In the genomic region with DNA sequence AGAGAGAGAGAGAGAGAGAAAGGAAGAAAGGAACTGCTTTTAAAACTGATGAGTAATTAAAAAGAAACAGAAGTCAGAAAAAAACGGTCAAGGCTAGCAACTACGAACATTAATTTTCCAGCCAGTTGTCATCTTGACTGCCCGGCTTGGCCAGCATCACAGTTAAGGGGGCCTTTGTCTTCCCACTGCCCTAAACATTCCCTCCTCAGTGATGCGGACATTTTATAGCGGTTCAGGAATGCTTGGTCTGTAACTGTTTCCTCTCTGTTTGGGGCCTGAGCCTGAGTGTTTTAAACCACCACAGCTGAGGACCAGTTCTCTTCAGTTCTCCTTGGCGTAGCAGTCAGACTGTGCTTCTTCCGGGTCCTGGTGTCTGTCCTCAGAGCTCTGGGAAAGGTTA, we compare ENCODE assay signal across 31 mouse cellular contexts. TPM values are rescaled to one million over a fixed set of nuclear protein-coding genes. Genes with fewer than 3 reads are reported as not detected.
DNase-seq lines count a peak whose midpoint lies in the region; ATAC-seq and TF ChIP-seq lines count a peak whose summit lies in the region.
"Had no signal": no experiment of that assay in that cellular context is flagged by ENCODE, and none has a peak within 500 bp of the region (broad histone marks: within the 10 kb centered on the region; RNA-seq: fewer than 3 reads in every experiment).

No protein-coding gene starts in this region.

- H3K9me3 ChIP-seq in kidney, embryonic 16.5 days (ENCODE audit: low read length) = 0 out of 2 replicates have a peak, but pooled peaks cover 3% of the 10 kb centered on the region
- no peaks in the 10 kb centered on the region for H3K9me3 ChIP-seq in lung, embryonic 14.5 days (ENCODE audit: low read depth, low read length)
- H3K9me3 ChIP-seq in limb, embryonic 12.5 days = 0 out of 2 replicates have a peak, but pooled peaks cover 1% of the 10 kb centered on the region
- H3K9me3 ChIP-seq: embryonic facial prominence, embryonic 12.5 days; hindbrain, embryonic 13.5 days had no signal

- TF ChIP-seq CTCF in kidney, adult 2 months (conservative IDR thresholded peaks at IDR 0.05; ENCODE audit: insufficient read depth, insufficient read length, low read depth, low read length) = no peak
- TF ChIP-seq CTCF in lung, embryonic 14.5 days (IDR thresholded peaks at IDR 0.05; ENCODE audit: low read depth) = no peak

- H3K9ac ChIP-seq in kidney, embryonic 16.5 days (replicated peaks; ENCODE audit: low read length) = no peak overlapping the region
- no peak overlapping the region for H3K9ac ChIP-seq in lung, embryonic 14.5 days
- no peak overlapping the region for H3K9ac ChIP-seq in limb, embryonic 12.5 days (replicated peaks)
- H3K9ac ChIP-seq: embryonic facial prominence, embryonic 12.5 days; hindbrain, embryonic 13.5 days; liver, embryonic 14.5 days; midbrain, embryonic 12.5 days had no signal

- no peak overlapping the region for H3K27ac ChIP-seq in kidney, embryonic 16.5 days (ENCODE audit: low read length)
- no peak overlapping the region for H3K27ac ChIP-seq in kidney, adult 2 months (ENCODE audit: insufficient read depth, low read depth, low read length)
- H3K27ac ChIP-seq in lung, embryonic 14.5 days (ENCODE audit: low read depth) = no peak overlapping the region
- peak overlapping the region; percentile 50 for H3K27ac ChIP-seq in limb, embryonic 12.5 days
- H3K27ac ChIP-seq: embryonic facial prominence, embryonic 12.5 days; hindbrain, embryonic 13.5 days; left cerebral cortex, adult 2 months; liver, embryonic 14.5 days; midbrain, embryonic 12.5 days had no signal

- 24% methylated on average over 7 of the region's 7 CpGs for whole genome bisulfite sequencing in kidney, embryonic 16.5 days
- 37% methylated on average over 7 of the region's 7 CpGs for WGBS in kidney, adult 2 months
- 46% methylated on average over 7 of the region's 7 CpGs for WGBS in lung, embryonic 14.5 days
- WGBS in limb, embryonic 12.5 days = 20% methylated on average over 7 of the region's 7 CpGs

- H3K4me2 ChIP-seq in kidney, embryonic 16.5 days (replicated peaks; ENCODE audit: low read depth, low read length) = no peak overlapping the region
- no peak overlapping the region for H3K4me2 ChIP-seq in lung, embryonic 14.5 days
- no peak overlapping the region for H3K4me2 ChIP-seq in limb, embryonic 12.5 days
- H3K4me2 ChIP-seq: embryonic facial prominence, embryonic 12.5 days; heart, embryonic 11.5 days; hindbrain, embryonic 13.5 days; midbrain, embryonic 12.5 days had no signal

- peak; percentile 77 for ATAC-seq in kidney, embryonic 16.5 days (ENCODE audit: low FRiP score, low TSS enrichment)
- ATAC-seq in lung, embryonic 14.5 days (ENCODE audit: insufficient read depth) = no peak
- no peak for ATAC-seq in limb, embryonic 12.5 days (ENCODE audit: insufficient number of reproducible peaks, insufficient read depth, low FRiP score, low TSS enrichment, low read depth)
- ATAC-seq: CD4-positive, CD25-positive, alpha-beta regulatory T cell, adult 4 months; forebrain, embryonic 14.5 days; intestine, postnatal 0 days had no signal

- H3K4me1 ChIP-seq in kidney, embryonic 16.5 days (ENCODE audit: insufficient read depth, low read length) = no peaks in the 10 kb centered on the region
- no peaks in the 10 kb centered on the region for H3K4me1 ChIP-seq in kidney, adult 2 months (ENCODE audit: control insufficient read depth, insufficient read depth, low read length)
- no peaks in the 10 kb centered on the region for H3K4me1 ChIP-seq in lung, embryonic 14.5 days (ENCODE audit: insufficient read depth)
- peaks cover 29% of the 10 kb centered on the region for H3K4me1 ChIP-seq in limb, embryonic 12.5 days (replicated peaks)
- H3K4me1 ChIP-seq: embryonic facial prominence, embryonic 12.5 days; midbrain, embryonic 12.5 days had no signal

- H3K4me3 ChIP-seq in kidney, embryonic 16.5 days (ENCODE audit: low read length) = no peak overlapping the region
- H3K4me3 ChIP-seq in kidney, adult 2 months (ENCODE audit: insufficient read depth, low read depth, low read length) = no peak overlapping the region
- H3K4me3 ChIP-seq in lung, embryonic 14.5 days (ENCODE audit: low read depth, low read length) = no peak overlapping the region
- H3K4me3 ChIP-seq in limb, embryonic 12.5 days (replicated peaks) = no peak overlapping the region
- H3K4me3 ChIP-seq: embryonic facial prominence, embryonic 12.5 days; hindbrain, embryonic 13.5 days; left cerebral cortex, adult 2 months; midbrain, embryonic 12.5 days; myocyte had no signal

- H3K36me3 ChIP-seq in kidney, embryonic 16.5 days (ENCODE audit: insufficient read depth, low read length) = no peaks in the 10 kb centered on the region
- H3K36me3 ChIP-seq in kidney, adult 2 months (ENCODE audit: control insufficient read depth, insufficient read depth, low read length) = no peaks in the 10 kb centered on the region
- no peaks in the 10 kb centered on the region for H3K36me3 ChIP-seq in lung, embryonic 14.5 days (ENCODE audit: insufficient read depth)
- H3K36me3 ChIP-seq in limb, embryonic 12.5 days = no peaks in the 10 kb centered on the region
- H3K36me3 ChIP-seq: embryonic facial prominence, embryonic 12.5 days; hindbrain, embryonic 13.5 days; midbrain, embryonic 12.5 days had no signal

- no peak for TF ChIP-seq POLR2A in kidney, adult 2 months (IDR thresholded peaks at IDR 0.05; ENCODE audit: low read depth, low read length)

- no peaks in the 10 kb centered on the region for H3K27me3 ChIP-seq in kidney, embryonic 16.5 days (ENCODE audit: insufficient read depth, low read length)
- H3K27me3 ChIP-seq in kidney, adult 2 months (replicated peaks; ENCODE audit: control insufficient read depth, insufficient read depth, low read length) = no peaks in the 10 kb centered on the region
- H3K27me3 ChIP-seq in lung, embryonic 14.5 days (ENCODE audit: insufficient read depth, low read length) = no peaks in the 10 kb centered on the region
- no peaks in the 10 kb centered on the region for H3K27me3 ChIP-seq in limb, embryonic 12.5 days
- H3K27me3 ChIP-seq: embryonic facial prominence, embryonic 12.5 days; hindbrain, embryonic 13.5 days; midbrain, embryonic 12.5 days had no signal

- DNase-seq in kidney, adult 2 months = no peak
- DNase-seq in lung, embryonic 14.5 days = peak; percentile 46
- no peak for DNase-seq in lung, postnatal 36 days
- no peak for DNase-seq in left cerebral cortex, adult 18-20 months (ENCODE audit: low spot score in 2 of 2)
- DNase-seq in urinary bladder, postnatal 14 days (ENCODE audit: low spot score) = no peak
- DNase-seq: adrenal gland, adult 2 months; adrenal gland, postnatal 36 days; cerebellum, adult 2 months; cerebellum, postnatal 14 days; embryo, embryonic 11 days; gastrocnemius, postnatal 25 days; heart, postnatal 4 days; liver; lung, adult 2 months; lung, postnatal 14 days; retina, postnatal 1 day; right cerebral cortex, postnatal 14 days had no signal

RNA-seq across cellular contexts. Expression of a gene that starts 4.8 kb away (rescaled TPM):
- polyA plus RNA-seq in kidney, embryonic 16.5 days (2015; fragmentation: Nextera tagmentation; extraction: Ambion mirVana) = 0.49 and 0.96 TPM in 2 replicates
- not detected in 2 replicates for polyA plus RNA-seq in kidney, adult 2 months (2012; rRNA removed)
- polyA plus RNA-seq in lung, embryonic 14.5 days (2014; fragmentation: Nextera tagmentation; extraction: Ambion mirVana) = 0.45 and 0.54 TPM in 2 replicates
- polyA plus RNA-seq in limb, embryonic 12.5 days (2016; fragmentation: Nextera tagmentation; extraction: Ambion mirVana) = 0.40 and 0.45 TPM in 2 replicates
- 1 to 10 TPM in 1 of 2 experiments, under 1 TPM in 1; 0.60 to 1.2 TPM for total RNA-seq in left cerebral cortex, adult 18-20 months (2021)
- total RNA-seq: megakaryocyte, adult 5-6 weeks had no signal
- polyA plus RNA-seq: CD4-positive, CD25-positive, alpha-beta regulatory T cell, adult 4 months; small intestine, adult 2 months had no signal
